In genomic region chr1:82793986-82794385, GRCm38 (mm10) we compare ENCODE assay signal across 16 mouse cellular contexts. TPM values are rescaled to one million over a fixed set of nuclear protein-coding genes. Genes with fewer than 3 reads are reported as not detected.
DNase-seq lines count a peak whose midpoint lies in the region; ATAC-seq and TF ChIP-seq lines count a peak whose summit lies in the region.
"Had no signal": no experiment of that assay in that cellular context is flagged by ENCODE, and none has a peak within 500 bp of the region (broad histone marks: within the 10 kb centered on the region; RNA-seq: fewer than 3 reads in every experiment).

No protein-coding gene starts in this region.

- no peaks in the 10 kb centered on the region for H3K9me3 ChIP-seq in forebrain, postnatal 0 days (ENCODE audit: low read length)
- H3K9me3 ChIP-seq in forebrain, embryonic 11.5 days (ENCODE audit: control insufficient read depth, low read length): no peaks in the 10 kb centered on the region
- no peaks in the 10 kb centered on the region for H3K9me3 ChIP-seq in intestine, embryonic 15.5 days
- H3K9me3 ChIP-seq: heart, embryonic 13.5 days; liver, embryonic 12.5 days had no signal

- H3K36me3 ChIP-seq in forebrain, postnatal 0 days (ENCODE audit: insufficient read depth): no peaks in the 10 kb centered on the region
- H3K36me3 ChIP-seq in forebrain, embryonic 11.5 days (ENCODE audit: control insufficient read depth, insufficient read depth, low read length): no peaks in the 10 kb centered on the region
- no peaks in the 10 kb centered on the region for H3K36me3 ChIP-seq in intestine, embryonic 15.5 days
- H3K36me3 ChIP-seq: heart, embryonic 13.5 days; liver, embryonic 12.5 days had no signal

- H3K27me3 ChIP-seq in forebrain, postnatal 0 days (ENCODE audit: insufficient read depth, low read length): no peaks in the 10 kb centered on the region
- H3K27me3 ChIP-seq in forebrain, embryonic 11.5 days (ENCODE audit: control insufficient read depth, insufficient read depth, low read length): no peaks in the 10 kb centered on the region
- no peaks in the 10 kb centered on the region for H3K27me3 ChIP-seq in intestine, embryonic 15.5 days (replicated peaks)
- H3K27me3 ChIP-seq: heart, embryonic 13.5 days; liver, embryonic 12.5 days had no signal

- H3K4me1 ChIP-seq in forebrain, postnatal 0 days (ENCODE audit: insufficient read depth): 0 out of 2 replicates have a peak, but pooled peaks cover 4% of the 10 kb centered on the region
- no peaks in the 10 kb centered on the region for H3K4me1 ChIP-seq in forebrain, embryonic 11.5 days (replicated peaks; ENCODE audit: control insufficient read depth, insufficient read depth, low read length)
- no peaks in the 10 kb centered on the region for H3K4me1 ChIP-seq in intestine, embryonic 15.5 days (replicated peaks)

- WGBS in forebrain, postnatal 0 days: 40% methylated on average over 4 of the region's 4 CpGs
- WGBS in forebrain, embryonic 11.5 days: 57% methylated on average over 4 of the region's 4 CpGs
- WGBS in intestine, embryonic 15.5 days: 69% methylated on average over 4 of the region's 4 CpGs

- H3K4me3 ChIP-seq in forebrain, postnatal 0 days (ENCODE audit: low read depth, low read length): no peak overlapping the region
- H3K4me3 ChIP-seq in forebrain, embryonic 11.5 days (ENCODE audit: low read depth, low read length): no peak overlapping the region
- no peak overlapping the region for H3K4me3 ChIP-seq in intestine, embryonic 15.5 days (replicated peaks)
- H3K4me3 ChIP-seq: heart, embryonic 13.5 days; liver, embryonic 12.5 days had no signal

- no peak overlapping the region for H3K9ac ChIP-seq in forebrain, postnatal 0 days
- H3K9ac ChIP-seq in forebrain, embryonic 11.5 days (ENCODE audit: low read length): no peak overlapping the region
- H3K9ac ChIP-seq in intestine, embryonic 15.5 days: no peak overlapping the region
- H3K9ac ChIP-seq: heart, embryonic 13.5 days; hindbrain, embryonic 14.5 days; liver, embryonic 12.5 days had no signal

- H3K4me2 ChIP-seq in forebrain, postnatal 0 days (ENCODE audit: low read depth): no peak overlapping the region
- H3K4me2 ChIP-seq in forebrain, embryonic 11.5 days (ENCODE audit: low read depth, low read length, severe bottlenecking): no peak overlapping the region
- no peak overlapping the region for H3K4me2 ChIP-seq in intestine, embryonic 15.5 days (replicated peaks)
- H3K4me2 ChIP-seq: heart, embryonic 13.5 days; hindbrain, embryonic 14.5 days; liver, embryonic 12.5 days had no signal

- TF ChIP-seq CTCF in forebrain, postnatal 0 days (IDR thresholded peaks at IDR 0.05; ENCODE audit: low read depth): no peak

- DNase-seq in forebrain, postnatal 0 days: peak; percentile 65
- no peak for DNase-seq in forebrain, embryonic 11.5 days (ENCODE audit: low spot score)
- peak; percentile 39 to 60 for DNase-seq in cerebellum, postnatal 10 days
- peak; percentile 31 to 55 for DNase-seq in layer of hippocampus, postnatal 14 days (ENCODE audit: low spot score in 2 of 2)
- DNase-seq in right cerebral cortex, postnatal 25 days: peak; percentile 49
- DNase-seq in yolk sac, embryonic 10.5 days (ENCODE audit: low spot score): no peak
- DNase-seq: midbrain, embryonic 14.5 days; thymus, adult 2 months had no signal

- peak; percentile 82 for ATAC-seq in forebrain, postnatal 0 days
- ATAC-seq in forebrain, embryonic 11.5 days (replicated peaks; ENCODE audit: low FRiP score): no peak
- ATAC-seq in intestine, embryonic 15.5 days: no peak
- ATAC-seq: liver, embryonic 12.5 days had no signal

- H3K27ac ChIP-seq in forebrain, postnatal 0 days (ENCODE audit: low read depth, low read length): no peak overlapping the region
- H3K27ac ChIP-seq in forebrain, embryonic 11.5 days (ENCODE audit: low read depth, low read length): no peak overlapping the region
- no peak overlapping the region for H3K27ac ChIP-seq in intestine, embryonic 15.5 days
- H3K27ac ChIP-seq: heart, embryonic 13.5 days; hindbrain, embryonic 14.5 days; liver, embryonic 12.5 days had no signal

RNA-seq across cellular contexts. Expression of gene Gm47791, which starts 22.9 kb away (rescaled TPM):
- not detected in 2 replicates for total RNA-seq in forebrain, postnatal 0 days (2014; rRNA removed)
- polyA plus RNA-seq in forebrain, postnatal 0 days (2015; fragmentation: Nextera tagmentation; extraction: Ambion mirVana): not detected in 2 replicates
- not detected in 2 replicates for polyA plus RNA-seq in forebrain, embryonic 11.5 days (2014; fragmentation: Nextera tagmentation; extraction: Ambion mirVana)
- not detected for total RNA-seq in layer of hippocampus, postnatal 14 days (2021)
- not detected in 2 replicates for polyA plus RNA-seq in intestine, embryonic 15.5 days (2015; fragmentation: Nextera tagmentation; extraction: Ambion mirVana)
- total RNA-seq: left cerebral cortex, adult 8-10 months; MEL had no signal
- polyA plus RNA-seq: heart, embryonic 13.5 days; hindbrain, embryonic 14.5 days; kidney, adult 2 months; liver, embryonic 12.5 days; midbrain, embryonic 14.5 days; neural tube, embryonic 11.5 days; thymus, adult 2 months had no signal

RNA-seq across cellular contexts. Expression of gene Tm4sf20, which starts 25.7 kb away (rescaled TPM):
- total RNA-seq in forebrain, postnatal 0 days (2014; rRNA removed): not detected in 2 replicates
- not detected in 2 replicates for polyA plus RNA-seq in forebrain, postnatal 0 days (2015; fragmentation: Nextera tagmentation; extraction: Ambion mirVana)
- polyA plus RNA-seq in forebrain, embryonic 11.5 days (2014; fragmentation: Nextera tagmentation; extraction: Ambion mirVana): 0.23 TPM in 1 of 2 replicates, not detected in the other
- not detected for total RNA-seq in layer of hippocampus, postnatal 14 days (2021)
- polyA plus RNA-seq in intestine, embryonic 15.5 days (2015; fragmentation: Nextera tagmentation; extraction: Ambion mirVana): 141 and 153 TPM in 2 replicates
- total RNA-seq: left cerebral cortex, adult 8-10 months; MEL had no signal
- polyA plus RNA-seq: heart, embryonic 13.5 days; hindbrain, embryonic 14.5 days; kidney, adult 2 months; liver, embryonic 12.5 days had no signal

RNA-seq across cellular contexts. Expression of gene Agfg1, which starts 45.3 kb away (rescaled TPM):
- 104 and 114 TPM in 2 replicates for total RNA-seq in forebrain, postnatal 0 days (2014; rRNA removed)
- polyA plus RNA-seq in forebrain, postnatal 0 days (2015; fragmentation: Nextera tagmentation; extraction: Ambion mirVana): 19.4 and 22.2 TPM in 2 replicates
- 47.3 and 49.5 TPM in 2 replicates for polyA plus RNA-seq in forebrain, embryonic 11.5 days (2014; fragmentation: Nextera tagmentation; extraction: Ambion mirVana)
- total RNA-seq in layer of hippocampus, postnatal 14 days (2021): 10 to 100 TPM; 80.4 to 83.2 TPM
- 33.0 and 35.7 TPM in 2 replicates for polyA plus RNA-seq in intestine, embryonic 15.5 days (2015; fragmentation: Nextera tagmentation; extraction: Ambion mirVana)

Comparison
In these comparisons a context has a peak if more than half of its experiments do, and no peak if none do; other contexts are left out.
1. DNase-seq: peak in forebrain, postnatal 0 days (single experiment), cerebellum, postnatal 10 days (2 of 2), layer of hippocampus, postnatal 14 days (2 of 2) and right cerebral cortex, postnatal 25 days (single experiment); none in forebrain, embryonic 11.5 days (single experiment) and yolk sac, embryonic 10.5 days (single experiment).
2. RNA of gene Tm4sf20, which starts 25.7 kb away (polyA plus RNA-seq): 141 to 153 TPM in intestine, embryonic 15.5 days; 0.23 TPM in forebrain, embryonic 11.5 days and not detected in forebrain, postnatal 0 days; every median in the first group is over 100 times any median in the second.